Mouse (Mus musculus): Measurements from ENCODE around the gene Ctf1. TPM values are rescaled to one million over a fixed set of nuclear protein-coding genes. Genes with fewer than 3 reads are reported as not detected.
"Not testable (repeated sequence)": the region's sequence is repeated elsewhere in the genome, so short reads cannot be mapped to it uniquely, and the experiment has no call there.

Gene Ctf1
- total RNA-seq, 2 experiments from 2014 or later, result 1.2 to 3.2 TPM

DNA sequence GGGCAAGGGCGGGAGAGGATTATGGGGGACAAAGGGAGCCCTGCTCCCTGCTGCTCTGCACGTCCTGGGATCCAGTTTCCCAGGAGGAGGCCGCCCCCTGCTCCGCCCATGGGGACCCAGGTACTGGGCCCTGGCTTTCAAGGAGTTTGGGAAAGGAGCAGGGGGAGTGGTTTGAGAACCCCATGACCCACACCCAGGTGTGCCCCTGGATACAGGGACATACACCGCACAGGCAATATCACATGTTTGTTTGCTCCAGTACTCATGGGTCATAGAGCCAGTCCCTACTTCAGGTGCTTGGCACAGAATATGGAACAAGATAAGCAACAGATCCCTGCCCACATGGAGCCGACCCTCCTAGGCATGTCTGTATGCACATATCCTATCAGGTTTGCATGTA lies 13.4 kb downstream of the Ctf1 start:
- no peak for ATAC-seq (replicated peaks; ENCODE audit: poor library complexity, severe bottlenecking)

DNA sequence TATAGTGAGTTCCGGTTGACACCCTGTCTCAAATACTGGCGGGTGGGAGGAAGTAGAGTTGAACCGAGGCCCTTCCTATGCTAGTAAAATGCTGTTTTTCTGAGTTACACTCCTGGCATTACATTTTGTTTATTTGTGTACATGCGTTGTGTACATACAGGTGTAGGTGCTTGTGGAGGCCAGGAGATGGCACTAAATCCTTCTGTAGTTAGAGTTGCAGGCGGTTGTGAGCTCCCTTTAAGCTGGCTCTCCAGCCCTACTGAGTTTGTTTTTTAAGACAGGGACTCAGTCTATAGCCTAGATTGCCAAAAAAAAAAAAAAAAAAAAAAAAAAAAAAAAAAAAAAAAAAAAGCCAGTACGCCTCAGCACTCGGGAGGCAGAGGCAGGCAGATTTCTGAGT lies 15.4 kb downstream of the Ctf1 start:
- peak; percentile 20; the same call in 1 of the 2 replicates for ATAC-seq (replicated peaks; ENCODE audit: poor library complexity, severe bottlenecking)

DNA sequence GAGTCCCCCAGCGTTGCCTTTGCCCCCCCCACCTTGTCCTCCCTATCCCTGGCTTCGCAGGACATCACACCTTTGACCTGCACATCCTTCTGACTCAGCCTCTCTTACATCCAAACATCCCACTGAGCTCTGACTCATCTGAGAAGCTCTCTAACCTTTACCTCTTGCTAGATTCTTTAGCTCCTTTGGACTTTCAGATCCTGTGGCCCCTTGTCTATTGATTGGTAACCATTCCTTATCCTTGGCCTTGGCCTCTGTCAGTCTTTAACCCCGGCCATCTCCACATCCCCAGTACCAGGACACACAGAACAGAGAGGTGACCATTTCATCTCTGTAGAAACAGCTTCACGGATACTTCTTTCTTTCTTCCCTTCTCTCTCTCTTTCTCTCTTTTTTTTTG lies 17.6 kb downstream of the Ctf1 start:
- ATAC-seq (replicated peaks; ENCODE audit: poor library complexity, severe bottlenecking), result no peak

DNA sequence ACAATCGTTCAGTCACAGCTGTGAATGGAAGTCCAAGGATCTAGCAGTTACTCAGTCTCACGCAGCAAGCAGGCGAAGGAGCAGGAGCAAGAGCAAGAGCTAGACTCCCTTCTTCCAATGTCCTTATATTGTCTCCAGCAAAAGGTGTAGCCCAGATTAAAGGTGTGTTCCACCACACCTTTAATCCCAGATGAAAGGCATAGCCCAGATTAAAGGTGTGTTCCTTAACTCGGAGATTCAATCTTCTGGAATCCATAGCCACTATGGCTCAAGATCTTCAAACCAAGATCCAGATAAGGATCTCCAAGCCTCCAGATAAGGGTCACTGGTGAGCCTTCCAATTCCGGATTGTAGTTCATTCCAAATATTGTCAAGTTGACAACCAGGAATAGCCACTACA lies 19.5 kb downstream of the Ctf1 start, which contains the start of gene Ctf2:
Gene Ctf2, minus strand, starts transcription at position 101 of the 400 bp plus-strand sequence.
- ATAC-seq (replicated peaks; ENCODE audit: poor library complexity, severe bottlenecking), result not testable (repeated sequence)

DNA sequence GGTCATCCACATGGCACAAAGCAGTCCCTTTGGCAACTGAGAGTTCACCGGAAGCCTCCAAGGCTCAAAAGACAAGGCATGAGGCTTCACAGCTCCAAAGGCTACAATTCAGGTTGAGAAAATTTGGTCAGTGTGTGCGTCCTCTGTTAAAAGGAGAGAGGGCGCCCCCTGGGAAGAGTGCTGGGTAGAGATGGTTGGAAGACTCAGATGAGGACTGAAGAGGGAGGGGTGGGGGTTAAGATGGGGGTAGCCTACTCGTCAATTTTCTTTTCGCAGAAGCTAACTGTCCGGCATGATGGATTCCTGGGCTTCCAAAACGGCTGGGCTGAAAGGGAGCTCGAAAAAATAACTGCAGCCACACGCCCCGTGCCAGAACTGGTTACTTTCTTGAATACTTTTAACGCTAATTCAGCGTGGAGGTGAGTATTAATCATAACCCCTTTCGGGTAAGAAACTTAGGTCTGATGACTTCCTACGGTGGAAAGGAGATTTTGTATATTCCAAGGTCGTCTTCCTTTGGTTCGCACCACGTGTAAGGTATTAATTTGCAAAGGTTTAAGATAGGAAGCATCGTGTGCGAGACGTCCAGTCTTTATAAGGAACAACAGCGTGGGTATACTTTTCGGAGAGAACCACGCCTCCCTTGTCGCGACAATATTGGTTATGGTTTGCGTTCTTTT lies 32.0 kb downstream of the Ctf1 start, which contains the start of gene Fbxl19:
Gene Fbxl19, plus strand, starts transcription at position 178 of the 680 bp plus-strand sequence.
- ATAC-seq (replicated peaks; ENCODE audit: poor library complexity, severe bottlenecking), result peak; percentile 21; the same call in 1 of the 2 replicates

DNA sequence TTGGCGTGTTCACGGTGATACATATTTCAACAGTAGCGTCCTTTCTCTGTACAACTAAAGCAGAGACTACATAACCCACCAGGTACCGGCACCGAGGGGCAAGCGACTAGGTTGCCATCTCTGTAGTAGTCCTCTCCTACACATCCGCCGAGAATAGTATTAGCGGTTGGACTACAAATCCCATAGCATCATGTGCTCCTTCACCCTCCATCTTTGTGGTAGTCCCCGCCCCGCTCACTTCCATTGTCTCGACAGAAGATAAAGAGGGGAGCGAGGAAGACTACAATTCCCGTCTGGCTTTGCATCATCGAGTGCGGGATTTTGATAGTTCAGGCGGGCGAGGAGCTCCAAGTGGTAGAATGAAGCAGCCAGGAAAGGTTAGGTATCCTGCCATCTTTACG lies 32.7 kb downstream of the Ctf1 start:
- ATAC-seq (replicated peaks; ENCODE audit: poor library complexity, severe bottlenecking), result peak; percentile 75

DNA sequence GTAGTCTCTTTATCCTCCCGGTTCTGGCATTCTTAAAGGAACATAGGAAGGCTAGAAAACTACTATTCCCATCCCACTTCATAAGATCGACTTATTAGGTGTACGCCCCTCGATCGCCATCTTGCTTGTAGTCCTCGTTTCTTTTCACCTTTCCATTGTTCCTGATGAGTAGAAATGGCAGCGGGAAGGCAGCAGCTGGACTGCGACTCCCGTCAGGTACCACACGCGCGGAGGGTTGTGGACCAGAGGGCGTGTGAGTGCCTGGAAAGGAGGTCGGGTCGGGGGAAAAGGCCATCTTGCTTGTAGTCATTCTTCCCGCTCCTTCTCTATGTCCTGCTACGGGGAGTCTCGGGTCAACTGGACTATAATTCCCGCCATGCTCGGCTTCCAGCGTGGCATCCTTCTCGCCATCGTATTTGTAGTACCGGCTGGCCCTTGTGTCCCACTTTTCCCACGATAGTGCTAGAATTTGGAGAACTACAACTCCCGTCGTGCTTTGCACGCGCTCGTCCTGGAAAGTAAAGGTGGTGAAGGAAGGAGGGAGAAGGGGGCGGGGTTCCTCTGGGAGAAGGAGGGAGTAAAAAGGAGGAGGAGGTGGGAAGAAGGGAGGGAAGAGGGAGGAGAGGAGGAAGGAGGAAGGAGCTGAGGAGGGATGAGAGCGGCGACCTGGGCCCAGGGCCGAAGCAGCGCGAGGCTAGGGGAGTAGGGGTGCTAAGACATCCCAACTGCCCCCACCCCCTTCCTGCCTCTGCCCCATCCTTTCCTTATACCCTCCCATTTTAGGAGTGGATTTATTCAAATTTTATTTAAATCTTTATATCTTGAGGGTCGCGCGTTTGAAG lies 33.3 kb downstream of the Ctf1 start:
- peak; percentile 68 for ATAC-seq (replicated peaks; ENCODE audit: poor library complexity, severe bottlenecking)

- no peak for ATAC-seq (replicated peaks; ENCODE audit: poor library complexity, severe bottlenecking)
These were observed 34.3 kb downstream of the Ctf1 start for GRCm38 (mm10) chr7:127746494-127747491.

DNA sequence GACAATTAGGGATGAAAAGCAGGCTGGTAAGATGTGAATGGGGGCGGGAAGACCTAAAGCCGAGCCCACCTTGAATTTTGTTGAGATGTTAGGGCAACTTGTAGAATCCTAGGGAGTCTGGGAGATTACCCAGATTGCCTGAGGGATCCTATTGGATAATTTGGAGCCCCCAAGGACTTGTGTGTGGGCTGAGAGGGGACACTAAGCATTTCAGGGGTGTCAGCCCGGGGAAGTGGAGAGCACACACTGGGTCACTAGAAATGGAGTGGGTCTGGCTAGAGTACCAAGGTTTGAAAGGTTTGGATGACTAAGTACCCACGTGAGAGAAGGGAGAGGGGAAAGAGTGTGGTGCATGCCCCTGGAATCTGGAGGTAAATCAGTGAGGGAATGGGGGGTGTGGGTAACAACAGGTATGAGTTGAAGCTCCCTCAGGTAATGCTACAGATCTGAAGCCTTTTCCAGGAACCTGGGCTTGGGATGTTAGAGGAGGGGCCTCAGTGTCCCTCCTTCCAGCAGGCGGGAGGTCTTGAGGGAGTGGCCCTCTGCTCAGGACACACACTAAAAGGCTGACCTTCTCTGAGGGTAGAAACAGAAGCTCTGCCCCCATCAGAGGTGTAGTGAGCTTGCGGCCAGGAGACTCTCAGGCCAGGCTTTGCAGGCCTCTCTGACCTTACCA lies 35.2 kb downstream of the Ctf1 start:
- ATAC-seq (replicated peaks; ENCODE audit: poor library complexity, severe bottlenecking), result no peak

DNA sequence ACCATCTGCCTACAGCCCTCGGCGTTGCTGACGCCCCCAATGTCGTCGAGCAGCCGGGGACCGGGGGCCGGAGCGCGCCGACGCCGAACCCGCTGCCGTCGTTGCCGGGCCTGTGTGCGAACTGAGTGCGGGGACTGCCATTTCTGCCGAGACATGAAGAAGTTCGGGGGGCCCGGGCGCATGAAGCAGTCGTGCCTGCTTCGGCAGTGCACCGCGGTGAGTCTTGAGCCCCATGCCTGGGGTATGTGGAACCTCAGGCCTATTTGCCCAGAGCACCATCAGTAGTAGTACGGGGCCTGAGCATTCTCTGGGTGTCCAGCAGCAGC lies 35.7 kb downstream of the Ctf1 start:
- ATAC-seq (replicated peaks; ENCODE audit: poor library complexity, severe bottlenecking), result no peak

DNA sequence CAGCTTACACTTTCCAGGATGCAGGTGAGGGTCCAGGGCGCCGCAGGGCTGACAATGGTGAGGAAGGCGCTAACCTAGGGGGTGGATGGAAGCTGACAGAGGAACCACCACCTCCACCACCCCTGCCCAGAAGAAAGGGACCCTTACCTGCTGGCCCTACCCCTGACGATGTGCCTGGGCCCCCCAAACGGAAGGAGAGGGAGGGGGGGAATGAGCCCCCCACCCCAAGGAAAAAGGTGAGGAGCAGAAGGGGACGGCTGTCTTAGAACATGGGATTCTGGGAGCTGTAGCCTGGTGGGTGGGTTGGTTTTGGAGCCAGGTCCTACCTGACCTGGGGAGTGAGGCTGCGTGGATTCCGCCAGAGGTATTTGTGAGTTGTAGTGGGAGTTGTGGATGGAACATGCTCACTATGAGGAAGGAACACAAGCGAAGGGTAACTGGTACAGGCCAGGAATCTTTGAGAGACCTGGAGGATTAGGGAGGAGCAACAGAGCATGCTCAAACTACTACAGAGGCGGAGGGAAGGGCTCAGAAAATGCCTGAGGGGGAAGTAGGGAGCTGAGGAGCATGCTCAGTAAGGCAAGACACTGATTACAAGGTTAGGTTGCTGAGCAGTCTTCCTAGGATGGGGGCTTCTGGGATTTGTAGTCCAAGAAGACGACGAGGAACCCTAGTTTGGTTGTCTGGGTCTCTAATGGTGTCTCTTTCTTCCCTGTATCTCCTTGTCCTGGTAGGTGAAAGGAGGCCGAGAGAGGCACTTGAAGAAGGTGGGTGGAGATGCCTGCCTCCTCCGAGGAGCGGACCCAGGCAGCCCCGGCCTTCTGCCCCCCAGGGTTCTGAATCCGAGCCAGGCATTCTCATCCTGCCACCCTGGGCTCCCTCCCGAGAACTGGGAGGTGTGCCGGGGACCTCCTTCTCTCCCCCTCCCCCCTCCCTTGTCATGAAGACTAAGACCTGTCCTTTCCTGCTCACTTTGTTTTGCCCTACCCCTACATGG lies 37.9 kb downstream of the Ctf1 start:
- ATAC-seq (replicated peaks; ENCODE audit: poor library complexity, severe bottlenecking), result no peak

DNA sequence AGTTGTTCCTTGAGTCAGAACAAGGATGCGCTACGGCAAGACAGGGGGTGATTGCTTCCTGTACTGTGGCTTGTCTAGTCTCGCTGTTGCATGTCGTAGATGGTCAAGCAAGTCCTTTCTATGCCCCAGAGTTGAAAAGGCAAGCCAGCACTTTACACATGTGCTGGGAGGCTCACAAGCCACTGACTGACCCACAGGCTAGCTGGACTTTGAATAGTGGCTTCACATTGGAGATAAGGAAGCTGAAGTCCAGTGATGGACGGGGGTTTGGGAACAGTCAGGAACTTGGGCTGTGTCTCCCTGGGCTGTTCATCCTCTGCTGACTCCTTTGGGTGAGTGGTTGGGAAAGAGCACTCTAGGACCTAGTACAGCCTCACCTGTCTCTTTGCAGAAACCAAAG lies 39.1 kb downstream of the Ctf1 start:
- no peak for ATAC-seq (replicated peaks; ENCODE audit: poor library complexity, severe bottlenecking)

- no peak for ATAC-seq (replicated peaks; ENCODE audit: poor library complexity, severe bottlenecking)
These were observed 39.5 kb downstream of the Ctf1 start for GRCm38 (mm10) chr7:127752069-127752468.

GRCm38 (mm10) chr7:127753158-127753557 lies 40.6 kb downstream of the Ctf1 start:
- ATAC-seq (replicated peaks; ENCODE audit: poor library complexity, severe bottlenecking), result no peak

- no peak for ATAC-seq (replicated peaks; ENCODE audit: poor library complexity, severe bottlenecking)
These were observed 41.2 kb downstream of the Ctf1 start for GRCm38 (mm10) chr7:127753741-127754140.

DNA sequence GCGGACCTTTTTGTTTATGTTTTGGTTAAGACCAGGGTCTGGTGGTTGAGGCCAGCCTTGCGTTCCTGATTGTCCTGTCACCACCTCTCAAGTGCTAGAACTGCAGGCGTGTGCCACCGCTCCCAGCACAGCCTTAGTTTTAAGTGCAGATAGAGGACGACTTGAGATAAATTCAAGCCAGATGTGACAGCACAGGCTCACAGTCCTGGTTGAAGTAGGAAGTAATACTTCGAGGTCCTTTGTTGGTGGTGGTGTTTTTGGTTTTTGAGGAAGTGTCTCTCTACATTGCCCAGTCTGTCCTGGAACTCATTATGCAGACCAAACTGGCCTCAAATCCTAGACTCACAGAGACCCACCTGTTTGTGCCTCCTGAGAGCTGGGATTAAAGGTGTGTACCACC lies 47.2 kb downstream of the Ctf1 start:
- peak; percentile 72 for ATAC-seq (replicated peaks; ENCODE audit: poor library complexity, severe bottlenecking)

DNA sequence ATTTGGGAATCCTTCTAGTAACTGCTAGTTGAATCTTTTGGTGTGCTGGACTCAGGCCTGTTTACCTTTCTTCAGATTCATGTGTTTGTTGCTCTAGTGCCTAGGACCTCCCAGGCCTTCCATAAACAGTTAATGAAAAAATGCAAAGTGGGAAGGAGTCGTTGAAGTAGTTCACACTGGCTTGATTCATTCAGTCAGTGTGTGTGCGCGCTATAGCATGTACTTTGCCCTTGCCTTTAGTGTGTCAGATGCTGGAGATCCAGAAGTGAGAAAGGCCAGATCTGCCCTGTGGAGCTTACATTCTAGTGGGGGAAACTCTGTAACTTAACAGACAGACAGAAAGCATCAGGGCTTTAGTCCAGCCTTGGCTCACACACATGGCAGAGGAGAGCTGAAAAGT lies 47.9 kb downstream of the Ctf1 start:
- no peak for ATAC-seq (replicated peaks; ENCODE audit: poor library complexity, severe bottlenecking)

GRCm38 (mm10) chr7:127761026-127761425 lies 48.5 kb downstream of the Ctf1 start:
- ATAC-seq (replicated peaks; ENCODE audit: poor library complexity, severe bottlenecking), result peak; percentile 72

GRCm38 (mm10) chr7:127763642-127764041 lies 51.1 kb downstream of the Ctf1 start:
- ATAC-seq (replicated peaks; ENCODE audit: poor library complexity, severe bottlenecking), result peak; percentile 33

Data from granulocyte monocyte progenitor cell, adult 5-6 weeks (primary cell).